Mouse (Mus musculus): ENCODE data around the gene Has1. TPM values are rescaled to one million over a fixed set of nuclear protein-coding genes. Genes with fewer than 3 reads are reported as not detected.
"Not testable (repeated sequence)": the region's sequence is repeated elsewhere in the genome, so short reads cannot be mapped to it uniquely, and the experiment has no call there.

The Has1 gene
- total and polyA plus RNA-seq, 2 experiments from 2014 or later: 1.1 to 1.4 TPM

DNA sequence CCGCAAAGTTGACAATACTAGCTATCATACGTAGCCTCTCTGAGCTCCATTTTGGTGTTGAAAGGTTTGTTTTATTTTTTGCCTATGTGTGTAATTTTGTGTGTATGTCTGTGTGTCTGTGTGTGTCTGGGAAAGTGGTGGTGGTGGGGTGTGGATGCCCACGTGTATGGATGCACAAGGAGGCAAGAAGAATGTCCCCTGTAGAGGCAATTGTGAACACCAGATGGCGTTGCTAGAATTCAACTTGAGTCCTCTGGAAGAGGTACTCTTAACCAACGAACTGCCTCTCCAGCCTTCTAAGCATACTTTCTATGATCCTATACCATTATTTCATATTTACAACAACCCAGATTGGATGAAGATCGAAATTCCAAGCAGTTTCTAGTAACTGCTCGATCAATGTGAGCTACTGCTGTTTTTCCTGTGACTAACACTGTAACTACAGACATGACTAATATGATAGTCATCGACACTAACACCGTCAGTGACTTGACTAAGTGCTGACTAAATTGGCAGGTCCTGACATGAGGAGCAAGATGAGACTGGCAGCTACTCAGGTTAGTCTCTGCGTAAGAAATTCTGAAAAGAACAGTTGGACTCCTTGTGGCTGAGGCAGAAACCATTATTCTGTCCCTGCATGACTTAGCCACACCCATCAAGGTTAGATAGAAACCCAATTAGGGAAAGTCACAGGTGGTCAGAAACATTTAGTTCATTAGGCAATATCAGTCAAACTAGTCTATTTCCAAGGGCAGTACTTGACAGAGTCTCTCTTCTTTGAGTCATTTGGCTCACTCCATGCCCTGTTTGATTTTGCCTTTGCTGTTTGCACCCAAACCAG, 9.6 kb downstream of the Has1 start:
- H3K4me3 ChIP-seq (ENCODE audit: low read length): no peak overlapping the region
- no peak overlapping the region for H3K9ac ChIP-seq (replicated peaks; ENCODE audit: low read length)
- no peak overlapping the region for H3K27ac ChIP-seq
- TF ChIP-seq CTCF (IDR thresholded peaks at IDR 0.05; ENCODE audit: low read depth): peak; percentile 40; the same call in 1 of the 2 replicates
- WGBS: 71% methylated on average over 10 of the region's 10 CpGs
- H3K9me3 ChIP-seq (ENCODE audit: low read length): no peaks in the 10 kb centered on the region
- no peaks in the 10 kb centered on the region; the same call in 1 of the 2 replicates for H3K36me3 ChIP-seq (ENCODE audit: insufficient read depth, low read length)
- H3K4me1 ChIP-seq (ENCODE audit: insufficient read depth, low read length): no peaks in the 10 kb centered on the region
- DNase-seq (ENCODE audit: low spot score) (no peak), ATAC-seq (no peak)
- no peaks in the 10 kb centered on the region for H3K27me3 ChIP-seq (ENCODE audit: insufficient read depth, low read length)
- H3K4me2 ChIP-seq (ENCODE audit: low read depth, low read length): no peak overlapping the region

DNA sequence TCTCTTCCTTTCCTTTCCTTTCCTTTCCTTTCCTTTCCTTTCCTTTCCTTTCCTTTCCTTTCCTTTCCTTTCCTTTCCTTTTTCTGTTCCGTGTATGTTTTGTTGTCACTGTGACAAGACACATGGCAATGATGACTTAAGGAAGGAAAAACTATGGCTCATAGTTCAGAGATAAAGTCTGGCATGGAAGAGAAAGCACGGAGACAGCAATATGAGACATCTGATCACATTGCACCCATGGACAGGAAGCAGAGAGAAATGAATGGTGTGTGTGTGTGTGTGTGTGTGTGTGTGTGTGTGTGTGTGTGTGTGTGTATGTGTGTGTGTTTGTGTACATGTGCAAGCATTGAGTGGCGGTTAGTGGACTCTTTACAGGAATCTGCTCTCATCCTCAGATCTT, 10.4 kb downstream of the Has1 start:
- ATAC-seq; H3K9me3 ChIP-seq (ENCODE audit: low read length); H3K27me3 ChIP-seq (ENCODE audit: insufficient read depth, low read length); H3K9ac ChIP-seq (replicated peaks; ENCODE audit: low read length); H3K36me3 ChIP-seq (ENCODE audit: insufficient read depth, low read length); H3K27ac ChIP-seq; DNase-seq (ENCODE audit: low spot score); H3K4me1 ChIP-seq (ENCODE audit: insufficient read depth, low read length); H3K4me2 ChIP-seq (ENCODE audit: low read depth, low read length); H3K4me3 ChIP-seq (ENCODE audit: low read length): not testable (repeated sequence)
- WGBS: 92% methylated on average over 3 of the region's 3 CpGs

DNA sequence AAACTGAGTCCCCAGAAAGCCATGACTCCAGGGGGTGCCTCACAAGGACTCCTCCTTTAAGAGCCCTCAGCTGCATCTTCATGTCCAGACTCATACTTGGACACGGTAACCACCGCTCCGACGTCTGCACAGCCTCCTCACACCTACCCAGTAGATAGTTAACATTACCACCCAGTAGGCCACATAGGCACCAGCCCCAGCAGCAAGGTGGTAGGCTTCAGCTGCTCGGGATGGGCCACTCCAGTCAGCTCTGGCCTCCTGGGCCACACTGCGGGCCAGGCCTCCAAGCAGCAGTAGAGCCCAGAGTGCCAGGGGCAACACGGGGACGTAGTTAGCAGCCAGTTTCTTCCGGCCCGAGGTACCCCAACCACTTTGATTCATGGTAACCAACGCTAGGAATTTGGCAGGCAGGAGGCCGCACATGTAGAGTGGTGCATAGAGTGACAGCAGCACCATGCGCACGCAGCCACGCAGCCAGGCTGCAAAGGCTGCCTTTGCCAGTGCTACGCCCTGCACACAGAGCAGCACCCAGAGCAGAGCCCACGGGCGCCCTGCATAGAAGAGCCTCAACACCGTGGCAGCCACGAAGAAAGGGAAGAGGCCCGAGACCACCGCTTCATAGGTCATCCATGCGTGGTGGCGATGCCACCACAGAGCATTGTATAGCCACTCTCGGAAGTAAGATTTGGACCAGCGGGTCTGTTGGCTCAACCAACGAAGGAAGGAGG, 11.3 kb downstream of the Has1 start:
- 75% methylated on average over 27 of the region's 27 CpGs for WGBS
- no peak for TF ChIP-seq CTCF (IDR thresholded peaks at IDR 0.05; ENCODE audit: low read depth)

DNA sequence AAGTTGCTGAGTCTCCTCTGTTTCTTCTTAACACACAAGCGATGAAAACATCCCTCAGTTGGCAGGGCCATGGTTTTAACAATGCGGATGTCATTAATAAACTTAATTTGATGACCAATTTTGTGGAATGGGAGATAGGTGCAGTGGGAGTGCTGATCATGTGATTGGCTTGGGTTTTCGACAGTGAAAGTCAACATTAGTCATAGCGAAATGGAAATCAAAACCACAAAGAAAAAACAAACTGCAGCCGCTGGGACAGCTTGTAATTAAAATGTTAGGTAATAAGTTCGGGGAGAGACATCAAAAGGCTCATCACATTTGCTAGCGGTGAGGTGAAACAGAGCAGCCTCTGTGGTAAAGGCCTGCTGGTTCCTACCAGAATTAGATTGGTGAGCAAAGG, 14.2 kb downstream of the Has1 start:
- no peak overlapping the region for H3K4me2 ChIP-seq (ENCODE audit: low read depth, low read length)
- H3K4me1 ChIP-seq (ENCODE audit: insufficient read depth, low read length): peaks cover 7% of the 10 kb centered on the region; the same call in 1 of the 2 replicates

More for the DNA sequence above, 11.3 kb downstream of the Has1 start:
- H3K9ac ChIP-seq (replicated peaks; ENCODE audit: low read length): no peak overlapping the region
- no peak overlapping the region for H3K27ac ChIP-seq
- DNase-seq (ENCODE audit: low spot score): no peak
- no peak overlapping the region for H3K4me2 ChIP-seq (ENCODE audit: low read depth, low read length)
- H3K4me1 ChIP-seq (ENCODE audit: insufficient read depth, low read length): peaks cover 4% of the 10 kb centered on the region; the same call in 1 of the 2 replicates
- no peak overlapping the region for H3K4me3 ChIP-seq (ENCODE audit: low read length)
- peak; percentile 55; the same call in 1 of the 2 replicates for ATAC-seq
- no peaks in the 10 kb centered on the region; the same call in 1 of the 2 replicates for H3K36me3 ChIP-seq (ENCODE audit: insufficient read depth, low read length)
- no peaks in the 10 kb centered on the region for H3K9me3 ChIP-seq (ENCODE audit: low read length)
- H3K27me3 ChIP-seq (ENCODE audit: insufficient read depth, low read length): no peaks in the 10 kb centered on the region

DNA sequence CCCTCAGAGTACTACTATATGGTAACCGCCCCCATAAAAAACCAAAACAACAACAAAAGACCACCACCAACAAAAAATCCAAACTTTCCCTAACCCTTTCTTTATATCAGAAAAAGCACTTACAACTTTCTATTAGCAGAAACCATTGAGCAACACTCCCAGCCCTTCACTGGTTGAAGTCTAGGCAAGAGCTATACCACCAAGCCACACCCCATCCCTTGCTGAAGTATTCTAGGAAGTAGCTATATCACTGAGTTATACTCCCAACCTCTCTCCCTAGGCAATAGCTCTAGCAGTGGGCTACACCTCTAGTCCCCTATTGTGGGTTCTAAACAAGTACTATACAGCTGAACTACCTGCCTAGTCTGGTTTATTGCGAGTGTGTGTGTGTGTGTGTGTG, 15.7 kb downstream of the Has1 start:
- TF ChIP-seq CTCF (IDR thresholded peaks at IDR 0.05; ENCODE audit: low read depth): no peak
- H3K36me3 ChIP-seq (ENCODE audit: insufficient read depth, low read length): peaks cover 5% of the 10 kb centered on the region; the same call in 1 of the 2 replicates
- peak overlapping the region; percentile 63; the same call in 1 of the 2 replicates for H3K4me2 ChIP-seq (ENCODE audit: low read depth, low read length)
- no peaks in the 10 kb centered on the region for H3K9me3 ChIP-seq (ENCODE audit: low read length)
- ATAC-seq (no peak), DNase-seq (ENCODE audit: low spot score) (no peak)
- H3K27me3 ChIP-seq (ENCODE audit: insufficient read depth, low read length): no peaks in the 10 kb centered on the region
- no peak overlapping the region for H3K27ac ChIP-seq
- no peak overlapping the region for H3K4me3 ChIP-seq (ENCODE audit: low read length)
- peaks cover 7% of the 10 kb centered on the region; the same call in 1 of the 2 replicates for H3K4me1 ChIP-seq (ENCODE audit: insufficient read depth, low read length)
- no peak overlapping the region for H3K9ac ChIP-seq (replicated peaks; ENCODE audit: low read length)
- 93% methylated on average over 2 of the region's 2 CpGs for WGBS

More for the DNA sequence above, 14.2 kb downstream of the Has1 start:
- WGBS: 90% methylated on average over 7 of the region's 7 CpGs
- DNase-seq (ENCODE audit: low spot score) (no peak), ATAC-seq (no peak)
- no peaks in the 10 kb centered on the region for H3K27me3 ChIP-seq (ENCODE audit: insufficient read depth, low read length)
- no peak for TF ChIP-seq CTCF (IDR thresholded peaks at IDR 0.05; ENCODE audit: low read depth)
- no peak overlapping the region for H3K27ac ChIP-seq
- H3K9me3 ChIP-seq (ENCODE audit: low read length): no peaks in the 10 kb centered on the region
- peaks cover 5% of the 10 kb centered on the region; the same call in 1 of the 2 replicates for H3K36me3 ChIP-seq (ENCODE audit: insufficient read depth, low read length)
- H3K9ac ChIP-seq (replicated peaks; ENCODE audit: low read length): no peak overlapping the region
- H3K4me3 ChIP-seq (ENCODE audit: low read length): no peak overlapping the region

DNA sequence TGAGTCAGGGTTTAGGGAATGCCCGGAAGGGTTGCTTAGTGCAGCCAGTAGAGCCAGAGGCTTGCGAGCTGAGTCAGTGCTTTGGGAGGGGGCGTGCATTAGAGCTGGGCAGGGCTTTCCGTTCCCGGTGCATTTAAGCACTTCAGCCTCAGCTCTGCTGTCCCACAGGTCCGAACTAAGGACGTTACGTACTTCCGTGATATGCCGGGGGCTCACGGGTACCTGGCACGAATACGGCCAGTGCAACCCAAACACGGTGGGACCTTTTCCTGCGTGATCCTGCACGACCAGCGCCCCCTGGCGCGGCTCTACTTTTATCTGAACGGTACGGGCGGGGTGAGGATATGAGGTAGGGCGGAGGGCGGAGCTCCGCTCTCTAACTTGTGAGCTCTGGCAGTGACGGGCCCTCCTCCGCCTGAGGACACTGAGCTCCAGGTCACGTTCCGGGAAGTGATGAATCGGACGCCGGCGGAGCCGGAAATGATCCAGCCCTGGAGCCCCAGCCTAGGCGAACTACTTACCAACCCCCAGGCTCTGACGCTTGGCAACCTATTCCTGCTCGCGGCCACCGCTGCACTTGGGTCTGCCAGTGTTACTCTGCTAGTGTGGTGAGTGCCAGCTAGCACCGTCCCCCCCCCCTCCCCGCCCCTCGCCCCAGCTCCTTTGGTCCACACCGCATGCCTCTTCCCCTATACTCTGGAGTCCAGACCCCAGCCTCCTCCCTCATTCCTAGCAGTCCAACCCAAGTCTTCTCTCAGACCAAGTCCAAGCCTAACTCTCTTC, 16.9 kb downstream of the Has1 start:
- Histone ChIP-seq H3K4me2 (ENCODE audit: low read depth, low read length) (peak overlapping the region; percentile 63), H3K4me1 (ENCODE audit: insufficient read depth, low read length) (peaks cover 9% of the 10 kb centered on the region; the same call in 1 of the 2 replicates), H3K36me3 (ENCODE audit: insufficient read depth, low read length) (peaks cover 5% of the 10 kb centered on the region; the same call in 1 of the 2 replicates), H3K9me3 (ENCODE audit: low read length) (no peaks in the 10 kb centered on the region), H3K9ac (replicated peaks; ENCODE audit: low read length) (peak overlapping the region; percentile 56), H3K4me3 (ENCODE audit: low read length) (peak overlapping the region; percentile 45), H3K27ac (peak overlapping the region; percentile 81), H3K27me3 (ENCODE audit: insufficient read depth, low read length) (no peaks in the 10 kb centered on the region)
- DNase-seq (ENCODE audit: low spot score) (peak; percentile 97), ATAC-seq (peak; percentile 98)
- peak; percentile 80 for TF ChIP-seq CTCF (IDR thresholded peaks at IDR 0.05; ENCODE audit: low read depth)
- under 1% methylated on average over 43 of the region's 43 CpGs for WGBS

Measured in hindbrain, postnatal 0 days (tissue).